ENCODE assay signal across 16 mouse cellular contexts in the genomic region with DNA sequence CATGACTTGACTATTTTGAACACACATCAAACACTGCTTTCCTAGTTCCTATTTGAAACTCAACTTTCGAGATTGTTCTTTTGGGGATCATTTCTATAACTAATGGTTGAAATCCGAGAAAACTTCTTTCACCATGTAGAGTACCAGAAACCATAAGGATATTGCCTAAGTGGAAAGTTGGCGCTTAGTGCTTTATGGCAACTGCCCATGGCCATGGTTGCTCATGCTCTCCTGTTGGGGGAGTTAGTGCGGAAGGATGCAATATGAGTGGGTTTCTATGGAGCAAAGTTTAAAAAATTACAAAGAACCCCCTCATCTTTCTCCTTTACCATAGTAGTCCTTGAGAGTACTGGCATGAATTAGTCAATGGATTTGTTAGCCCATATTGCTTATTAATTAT.
"Had no signal": no experiment of that assay in that cellular context is flagged by ENCODE, and none has a peak within 500 bp of the region (broad histone marks: within the 10 kb centered on the region; RNA-seq: fewer than 3 reads in every experiment).

No protein-coding gene starts in this region.

- H3K36me3 ChIP-seq: neural tube, embryonic 13.5 days; neural tube, embryonic 15.5 days; stomach, embryonic 15.5 days had no signal

- H3K4me1 ChIP-seq: stomach, embryonic 15.5 days had no signal

- DNase-seq: retina, postnatal 1 day; right cerebral cortex, adult 18-20 months; right cerebral cortex, postnatal 14 days; right cerebral cortex, postnatal 25 days; right cerebral cortex, postnatal 4 days; spleen, adult 18-20 months; thymus, adult 18-20 months; thymus, adult 2 months; thymus, postnatal 14 days; thymus, postnatal 25 days; thymus, postnatal 36 days; thymus, postnatal 4 days had no signal

- H3K27ac ChIP-seq: neural tube, embryonic 13.5 days; neural tube, embryonic 15.5 days; stomach, embryonic 15.5 days; stomach, postnatal 0 days had no signal

- H3K4me2 ChIP-seq: neural tube, embryonic 13.5 days; neural tube, embryonic 15.5 days; stomach, embryonic 15.5 days had no signal

- H3K9me3 ChIP-seq: neural tube, embryonic 13.5 days; neural tube, embryonic 15.5 days; stomach, embryonic 15.5 days had no signal

- H3K9ac ChIP-seq: neural tube, embryonic 13.5 days; neural tube, embryonic 15.5 days; stomach, embryonic 15.5 days had no signal

- H3K4me3 ChIP-seq: neural tube, embryonic 13.5 days; neural tube, embryonic 15.5 days; stomach, embryonic 15.5 days had no signal

- H3K27me3 ChIP-seq: neural tube, embryonic 13.5 days; neural tube, embryonic 15.5 days; stomach, embryonic 15.5 days had no signal
